Mouse (Mus musculus) limb, embryonic 15.5 days (tissue): Measurements from ENCODE around the gene Dglucy. TPM values are rescaled to one million over a fixed set of nuclear protein-coding genes. Genes with fewer than 3 reads are reported as not detected.

Source experiments
- ATAC-seq: fragments of 200-750 bp; cut with Nextera tagmentation; 2 replicates; pipeline ENCODE4 v1.8.0; 2017; ENCODE audit warnings: low read depth, moderate TSS enrichment; ENCODE audit not compliant: insufficient number of reproducible peaks, low FRiP score, low TSS enrichment
- H3K27ac ChIP-seq: fragments of 300-500 bp; sonication (generic); 2 replicates; pipeline ENCODE4 v1.5.1; 2015; ENCODE audit warnings: moderate library complexity, mild to moderate bottlenecking, inconsistent platforms
- H3K27me3 ChIP-seq: fragments of 300-500 bp; sonication (generic); 2 replicates; pipeline ENCODE4 v1.6.1; 2015; ENCODE audit warnings: inconsistent platforms
- H3K36me3 ChIP-seq: fragments of 300-500 bp; sonication (generic); 2 replicates; pipeline ENCODE4 v1.6.1; 2015; ENCODE audit warnings: inconsistent platforms
- H3K4me1 ChIP-seq: fragments of 300-500 bp; sonication (generic); 2 replicates; pipeline ENCODE4 v1.6.1; 2015; ENCODE audit warnings: inconsistent platforms
- H3K4me2 ChIP-seq: fragments of 300-500 bp; sonication (generic); 2 replicates; pipeline ENCODE4 v1.6.1; 2015; ENCODE audit warnings: mild to moderate bottlenecking, inconsistent platforms
- H3K4me3 ChIP-seq: fragments of 300-500 bp; sonication (generic); 2 replicates; pipeline ENCODE4 v1.5.1; 2015; ENCODE audit warnings: mild to moderate bottlenecking, inconsistent platforms
- H3K9ac ChIP-seq: fragments of 300-500 bp; sonication (generic); 2 replicates; pipeline ENCODE4 v1.6.1; 2015; ENCODE audit warnings: inconsistent platforms
- H3K9me3 ChIP-seq: fragments of 300-500 bp; sonication (generic); 2 replicates; pipeline ENCODE4 v1.6.1; 2016; ENCODE audit warnings: inconsistent platforms
- WGBS: fragments of 180-500 bp; shearing (Covaris S2); methylation state at CpG from one replicate; pipeline ENCODE4 v1.1.7; 2015; 5-methylcytosine and 5-hydroxymethylcytosine counted together
- polyA plus RNA-seq: library from polyadenylated mRNA; unstranded; fragments of >200 nt; fragmentation: Nextera tagmentation; extraction: Ambion mirVana; gene quantifications from 2 replicates; pipeline ENCODE4 v1.2.1, GENCODE M21; 2015

The Dglucy gene
- polyA plus RNA-seq, 1 experiment from 2014 or later, result 3.1 TPM

DNA sequence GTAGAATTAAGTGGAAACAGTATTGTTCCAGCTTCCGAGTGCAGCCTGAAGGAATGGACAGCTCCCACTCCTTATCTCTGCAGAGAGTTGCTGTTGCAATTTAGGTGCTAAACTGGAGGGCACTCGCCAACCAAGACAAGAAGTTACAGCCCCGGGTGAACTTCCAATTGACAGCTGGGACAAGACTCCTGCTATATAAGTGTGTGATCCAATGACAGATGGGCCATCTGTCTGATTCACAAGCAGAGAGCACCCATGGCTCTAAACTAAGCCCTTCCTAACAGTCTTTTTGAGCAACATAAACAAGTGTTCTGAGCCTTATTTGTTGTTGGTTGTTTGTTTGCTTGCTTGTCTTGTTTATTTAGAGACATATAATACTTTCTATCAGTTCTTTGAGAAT lies 117.8 kb downstream of the Dglucy start:
- peaks cover 44% of the 10 kb centered on the region for H3K27me3 ChIP-seq
- no peaks in the 10 kb centered on the region for H3K9me3 ChIP-seq
- H3K36me3 ChIP-seq, result no peaks in the 10 kb centered on the region
- 13% methylated on average over 3 of the region's 3 CpGs for whole genome bisulfite sequencing
- ATAC-seq, result no peak
- H3K9ac ChIP-seq, result no peak overlapping the region
- H3K4me3 ChIP-seq, result no peak overlapping the region
- H3K4me2 ChIP-seq, result no peak overlapping the region
- H3K4me1 ChIP-seq, result peaks cover 20% of the 10 kb centered on the region
- H3K27ac ChIP-seq, result no peak overlapping the region

DNA sequence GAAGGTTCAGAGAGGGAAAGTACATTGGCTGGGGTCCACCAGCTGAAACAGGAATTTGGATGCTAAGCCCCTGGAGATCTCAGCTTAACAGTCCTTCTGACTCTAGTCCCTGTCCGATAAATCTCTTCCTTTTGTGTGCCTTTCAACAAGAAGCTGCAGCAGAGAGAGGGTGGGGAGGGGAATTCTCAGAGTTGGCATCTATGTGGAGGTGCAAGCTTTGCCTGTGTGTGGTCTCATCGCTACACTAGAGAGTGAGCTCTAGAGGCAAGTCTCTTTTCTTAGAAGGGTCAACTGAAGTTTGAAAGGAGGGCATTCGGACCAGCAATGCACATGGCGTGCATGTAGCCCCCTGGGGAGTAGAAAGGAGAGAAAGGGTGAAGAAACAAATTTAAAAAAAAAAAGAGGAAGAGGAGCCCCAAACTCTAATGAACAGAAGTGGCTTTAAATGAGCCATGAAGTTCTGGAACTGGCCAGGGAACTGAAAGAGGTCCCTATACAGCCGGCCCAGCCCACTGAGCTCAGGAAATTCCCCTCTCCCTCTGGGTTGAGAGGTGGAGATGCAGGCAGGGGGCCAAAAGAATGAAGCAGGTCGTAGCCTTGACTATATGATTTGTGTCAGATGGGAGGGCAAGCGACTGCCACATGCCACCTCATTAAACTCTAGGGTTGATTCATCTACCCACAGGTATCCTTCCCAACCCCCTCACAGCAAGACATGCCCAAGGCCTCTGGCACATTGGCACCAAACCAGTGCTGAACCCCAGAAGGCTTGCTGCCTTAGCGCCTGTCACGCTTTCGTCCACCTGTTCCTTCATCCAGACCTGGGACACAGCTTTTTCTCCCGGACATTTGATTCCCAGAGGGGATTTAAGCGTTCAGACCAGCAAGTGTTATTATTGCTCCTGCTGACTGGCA lies 119.1 kb downstream of the Dglucy start:
- Histone ChIP-seq H3K9ac (no peak overlapping the region), H3K4me2 (peak overlapping the region; percentile 59), H3K27ac (no peak overlapping the region), H3K27me3 (peaks cover 45% of the 10 kb centered on the region), H3K9me3 (no peaks in the 10 kb centered on the region), H3K4me3 (no peak overlapping the region), H3K4me1 (peaks cover 20% of the 10 kb centered on the region), H3K36me3 (no peaks in the 10 kb centered on the region)
- 20% methylated on average over 12 of the region's 12 CpGs for WGBS
- ATAC-seq, result no peak

DNA sequence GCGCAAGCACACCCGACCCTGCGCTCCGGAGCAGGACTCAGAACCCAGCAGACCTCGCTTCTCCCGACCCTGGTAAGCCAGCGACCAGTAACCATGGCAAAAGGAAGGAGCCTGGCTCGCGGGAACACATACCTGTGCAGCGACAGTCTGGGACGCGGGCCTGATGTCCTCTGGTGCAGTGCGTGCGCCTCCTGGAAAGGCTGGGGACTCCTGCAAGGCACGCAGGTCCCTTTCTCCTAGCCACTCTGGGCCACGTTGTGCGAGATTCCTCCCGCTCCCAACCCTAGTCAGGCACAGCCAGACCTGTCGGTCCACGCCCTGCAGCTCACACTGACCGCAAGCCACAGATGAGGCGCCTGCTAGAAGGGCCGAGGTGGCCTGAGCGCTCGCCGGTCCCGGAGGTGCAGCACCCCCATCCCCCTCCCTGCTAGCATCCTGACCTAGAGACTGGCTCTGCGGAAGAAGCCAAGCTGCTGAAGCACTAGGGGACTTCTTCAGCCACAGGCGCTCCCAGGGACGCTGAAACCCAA lies 120.3 kb downstream of the Dglucy start:
- no peak for ATAC-seq

DNA sequence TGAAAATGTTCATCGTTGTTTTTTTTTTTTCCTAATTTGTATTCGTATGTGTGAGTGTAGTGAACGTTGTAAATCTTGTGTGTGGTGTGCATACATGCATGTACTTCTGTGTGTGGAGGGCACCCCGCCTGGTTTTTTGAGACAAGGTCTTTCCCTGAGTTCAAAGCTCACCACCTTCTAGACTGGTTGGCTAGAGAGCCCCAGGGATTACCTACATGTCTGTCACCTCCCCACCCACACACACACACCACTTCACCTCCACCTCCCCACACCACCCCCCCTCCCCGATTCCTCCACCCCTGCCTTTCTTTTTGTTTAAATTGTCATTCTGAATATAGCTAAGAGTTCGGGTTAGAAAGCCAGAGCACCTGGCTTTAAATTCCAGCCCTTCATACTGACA lies 122.0 kb downstream of the Dglucy start:
- Histone ChIP-seq H3K9me3 (no peaks in the 10 kb centered on the region), H3K4me2 (no peak overlapping the region), H3K4me3 (no peak overlapping the region), H3K27me3 (peaks cover 45% of the 10 kb centered on the region), H3K36me3 (no peaks in the 10 kb centered on the region), H3K4me1 (peaks cover 20% of the 10 kb centered on the region), H3K27ac (no peak overlapping the region), H3K9ac (no peak overlapping the region)
- 77% methylated on average over 6 of the region's 6 CpGs for WGBS
- ATAC-seq, result no peak

More for the DNA sequence above, 120.3 kb downstream of the Dglucy start:
- Histone ChIP-seq H3K9ac (no peak overlapping the region), H3K4me1 (peaks cover 20% of the 10 kb centered on the region), H3K9me3 (no peaks in the 10 kb centered on the region), H3K27ac (no peak overlapping the region), H3K4me3 (peak overlapping the region; percentile 37), H3K36me3 (no peaks in the 10 kb centered on the region), H3K4me2 (peak overlapping the region; percentile 59), H3K27me3 (peaks cover 45% of the 10 kb centered on the region)
- WGBS, result under 1% methylated on average over 29 of the region's 30 CpGs

DNA sequence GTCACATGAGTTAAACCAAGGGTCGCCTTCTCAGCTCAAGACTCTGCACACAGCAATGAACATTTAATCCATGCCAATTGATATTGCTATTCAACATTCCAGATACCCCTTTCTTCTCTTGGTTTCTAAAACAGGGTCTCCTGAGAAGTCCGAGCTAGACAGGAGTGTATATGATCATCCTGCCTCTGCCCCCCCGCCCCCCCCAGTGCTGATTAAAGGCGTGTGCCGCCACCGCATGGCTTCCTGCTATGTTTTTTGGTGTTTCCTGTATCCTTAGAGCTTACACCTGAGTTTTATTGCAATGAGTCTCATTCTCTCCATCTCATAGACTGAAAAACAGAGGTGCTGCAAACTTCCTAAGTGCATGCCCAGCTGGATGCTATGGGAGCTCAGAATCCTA lies 122.5 kb downstream of the Dglucy start:
- H3K9me3 ChIP-seq, result no peaks in the 10 kb centered on the region
- WGBS, result 62% methylated on average over 6 of the region's 6 CpGs
- H3K4me3 ChIP-seq, result no peak overlapping the region
- no peaks in the 10 kb centered on the region for H3K36me3 ChIP-seq
- ATAC-seq, result no peak
- peaks cover 47% of the 10 kb centered on the region for H3K27me3 ChIP-seq
- H3K27ac ChIP-seq, result no peak overlapping the region
- H3K4me1 ChIP-seq, result peaks cover 20% of the 10 kb centered on the region
- H3K4me2 ChIP-seq, result no peak overlapping the region
- no peak overlapping the region for H3K9ac ChIP-seq

DNA sequence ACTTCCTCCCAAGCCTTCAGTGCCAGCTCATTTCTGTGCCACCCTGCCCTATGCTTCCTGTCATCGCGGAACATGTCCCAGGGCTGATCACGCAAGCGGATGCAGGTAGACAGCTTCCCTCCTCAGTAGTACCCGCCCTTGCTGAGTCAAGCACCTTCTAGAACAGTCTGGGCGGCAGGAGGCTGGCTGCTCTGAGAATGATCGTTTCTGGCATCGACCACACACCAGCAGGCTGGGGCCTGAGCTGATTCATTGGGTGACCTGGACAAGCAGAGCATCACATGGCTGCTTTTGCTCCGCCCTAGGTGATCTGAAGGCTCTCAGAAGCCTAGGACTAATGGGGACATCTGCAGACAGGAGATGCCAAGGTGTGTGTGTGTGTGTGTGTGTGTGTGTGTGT lies 124.9 kb downstream of the Dglucy start:
- no peak overlapping the region for H3K27ac ChIP-seq
- no peak overlapping the region for H3K9ac ChIP-seq
- WGBS, result 82% methylated on average over 9 of the region's 9 CpGs
- peaks cover 18% of the 10 kb centered on the region for H3K4me1 ChIP-seq
- no peak overlapping the region for H3K4me2 ChIP-seq
- no peak for ATAC-seq
- no peak overlapping the region for H3K4me3 ChIP-seq
- no peaks in the 10 kb centered on the region for H3K9me3 ChIP-seq
- no peaks in the 10 kb centered on the region for H3K36me3 ChIP-seq
- H3K27me3 ChIP-seq, result peaks cover 44% of the 10 kb centered on the region

DNA sequence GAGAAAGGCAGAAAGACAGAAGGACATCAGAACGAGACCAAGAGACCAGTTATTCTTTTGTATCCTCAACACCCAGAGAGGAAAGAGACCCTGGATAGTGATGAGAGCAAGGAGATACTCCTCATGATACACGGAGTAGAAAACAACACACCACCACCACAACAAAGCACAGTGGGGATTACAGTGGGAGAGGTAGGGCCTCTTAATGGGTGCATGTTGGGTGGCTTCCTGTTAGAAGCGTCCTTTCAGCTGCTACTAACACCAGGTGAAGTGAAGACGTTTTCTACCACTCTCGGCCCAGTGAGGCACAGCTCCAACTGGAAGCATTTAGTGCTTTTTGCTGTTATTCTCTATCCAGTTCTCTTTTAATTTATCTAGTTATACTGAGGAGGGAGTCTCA lies 128.0 kb downstream of the Dglucy start:
- Histone ChIP-seq H3K36me3 (no peaks in the 10 kb centered on the region), H3K27me3 (peaks cover 24% of the 10 kb centered on the region), H3K9ac (no peak overlapping the region), H3K4me3 (no peak overlapping the region), H3K4me2 (no peak overlapping the region), H3K9me3 (no peaks in the 10 kb centered on the region), H3K4me1 (peaks cover 21% of the 10 kb centered on the region), H3K27ac (no peak overlapping the region)
- no peak for ATAC-seq
- 78% methylated on average over 5 of the region's 5 CpGs for WGBS

DNA sequence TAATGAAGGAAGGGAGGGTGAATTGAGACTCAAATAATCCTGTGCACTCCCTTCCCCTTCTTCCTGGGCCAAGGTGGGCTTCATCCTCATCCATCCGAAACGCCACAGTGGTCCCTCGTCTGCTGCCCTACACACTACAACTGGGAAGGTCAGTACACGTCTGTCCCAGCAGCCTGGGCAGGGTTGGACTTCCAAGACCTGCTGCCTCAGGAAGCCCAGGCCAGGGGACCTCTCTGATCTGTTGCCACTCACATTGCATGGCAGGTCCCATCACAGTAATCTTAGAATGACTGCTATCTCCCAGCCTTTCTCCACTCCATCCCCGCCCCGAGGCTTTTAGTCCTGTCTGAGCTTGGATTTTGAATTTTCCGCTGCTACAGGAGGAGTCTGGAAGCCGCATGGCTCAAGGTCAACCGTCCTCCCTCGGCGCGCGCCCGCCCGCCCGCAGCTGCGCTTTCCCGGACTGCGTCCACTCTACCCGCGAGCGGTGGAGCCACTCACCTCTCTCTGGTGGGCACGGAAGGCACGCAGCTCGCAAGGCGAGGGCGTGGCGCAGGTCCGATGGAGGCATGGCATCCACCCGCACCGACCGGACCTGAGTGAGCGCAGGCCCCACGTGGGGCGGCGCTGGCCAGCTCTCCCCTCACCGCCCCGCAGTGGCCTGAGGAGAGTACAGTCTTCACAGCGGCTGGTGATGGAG lies 128.9 kb downstream of the Dglucy start, which contains the start of gene Gpr68:
TSS of gene Gpr68 (minus strand) at position 601 of the 700 bp plus-strand sequence.
- H3K27ac ChIP-seq, result no peak within 1 kb of the TSS
- no peak for ATAC-seq
- WGBS, result 5% methylated on average over 39 of the region's 39 CpGs

DNA sequence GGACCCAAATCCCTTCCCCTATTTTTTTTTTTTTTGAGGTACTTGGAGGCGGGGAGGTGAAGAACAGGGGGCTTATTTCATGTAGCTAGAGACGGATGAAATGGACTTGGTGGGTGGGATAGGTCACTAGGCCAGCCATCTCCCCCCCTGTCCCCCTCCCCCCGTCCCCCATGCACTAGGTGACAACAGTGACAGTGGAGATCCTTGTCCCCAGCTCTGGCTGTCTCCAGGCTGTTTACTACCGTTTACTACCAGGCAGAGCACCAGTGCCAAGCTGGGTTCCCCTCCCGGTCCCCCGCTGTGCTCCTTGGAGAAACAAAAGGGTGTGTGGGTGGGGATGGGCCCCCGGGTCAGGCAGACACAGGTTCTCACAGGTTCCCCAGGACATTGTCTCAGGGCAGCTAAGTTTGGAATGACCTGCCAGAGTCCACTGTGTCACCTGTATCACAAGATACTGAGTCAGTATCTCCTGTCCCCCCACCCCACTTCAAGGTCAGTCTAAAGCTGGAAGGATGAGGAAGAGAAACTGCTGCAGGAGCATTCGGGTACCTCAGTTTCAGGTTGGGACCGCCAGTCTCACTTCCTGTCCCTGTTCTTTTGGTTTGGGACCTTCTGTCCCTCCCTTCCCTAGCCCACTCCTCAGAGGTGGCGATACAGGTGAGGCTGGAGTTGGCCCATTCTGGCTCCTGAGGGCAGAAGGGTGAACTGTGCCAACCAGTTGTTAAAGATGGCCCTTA lies 129.6 kb downstream of the Dglucy start:
- Histone ChIP-seq H3K4me2 (peak overlapping the region; percentile 80), H3K9me3 (no peaks in the 10 kb centered on the region), H3K9ac (0 out of 2 replicates have a peak overlapping the region, but pooled peaks have one; percentile 27), H3K27me3 (peaks cover 24% of the 10 kb centered on the region), H3K4me1 (peaks cover 26% of the 10 kb centered on the region), H3K36me3 (no peaks in the 10 kb centered on the region), H3K4me3 (peak overlapping the region; percentile 39), H3K27ac (no peak overlapping the region)
- no peak for ATAC-seq
- 36% methylated on average over 9 of the region's 10 CpGs for whole genome bisulfite sequencing

More for the DNA sequence above, 128.9 kb downstream of the Dglucy start, which contains the start of gene Gpr68:
- Histone ChIP-seq H3K9me3 (no peaks in the 10 kb centered on the region), H3K36me3 (no peaks in the 10 kb centered on the region), H3K27me3 (peaks cover 24% of the 10 kb centered on the region), H3K9ac (peak within 1 kb of the TSS; percentile 27; the same call in 1 of the 2 replicates), H3K4me1 (peaks cover 23% of the 10 kb centered on the region), H3K4me3 (peak within 1 kb of the TSS; percentile 39), H3K4me2 (peak within 1 kb of the TSS; percentile 80)

DNA sequence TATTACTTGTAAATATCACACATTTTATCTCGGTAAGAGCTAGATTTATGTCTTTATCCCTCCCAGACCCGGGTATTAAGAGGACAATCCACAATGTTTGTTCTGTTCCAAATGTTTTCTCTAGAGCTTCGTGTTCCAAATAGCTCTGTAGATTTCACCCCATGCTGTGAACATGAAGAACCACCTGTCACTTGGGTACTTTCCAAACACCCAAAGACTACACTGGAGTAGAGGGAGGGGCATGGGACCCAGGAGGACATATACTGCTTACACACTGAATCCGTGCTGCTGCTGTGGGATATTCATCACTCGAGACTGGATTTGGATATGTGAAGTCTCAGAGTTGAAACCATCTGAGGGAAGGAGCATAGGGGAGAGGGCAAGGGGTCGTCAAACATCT lies 130.9 kb downstream of the Dglucy start:
- Histone ChIP-seq H3K4me3 (no peak overlapping the region), H3K4me2 (no peak overlapping the region), H3K27ac (no peak overlapping the region), H3K4me1 (peaks cover 26% of the 10 kb centered on the region), H3K36me3 (no peaks in the 10 kb centered on the region), H3K9me3 (no peaks in the 10 kb centered on the region), H3K27me3 (peaks cover 24% of the 10 kb centered on the region), H3K9ac (no peak overlapping the region)
- 58% methylated on average over 6 of the region's 6 CpGs for WGBS
- ATAC-seq, result no peak

DNA sequence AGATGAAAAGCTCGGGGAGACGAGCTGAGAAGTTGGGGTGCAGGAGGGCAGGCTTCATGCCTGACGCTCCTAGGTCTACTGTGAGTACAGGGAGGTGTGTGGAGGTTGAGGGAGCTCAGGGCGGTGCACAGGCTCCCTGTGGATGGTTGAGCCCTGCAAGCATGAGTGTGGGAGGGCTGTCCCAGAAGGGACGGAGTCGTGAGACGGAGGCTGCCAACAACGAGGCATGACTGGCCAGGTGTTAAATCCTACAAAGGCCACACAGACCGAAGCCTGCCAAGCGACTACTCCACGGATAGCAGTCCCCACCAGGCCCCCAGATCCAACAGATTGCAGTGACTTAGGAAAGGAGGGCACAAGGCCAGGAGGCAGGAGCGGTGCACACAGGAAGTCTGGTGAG lies 131.9 kb downstream of the Dglucy start:
- H3K9ac ChIP-seq, result no peak overlapping the region
- no peak overlapping the region for H3K4me3 ChIP-seq
- H3K9me3 ChIP-seq, result no peaks in the 10 kb centered on the region
- peaks cover 26% of the 10 kb centered on the region for H3K4me1 ChIP-seq
- no peak overlapping the region for H3K4me2 ChIP-seq
- H3K27ac ChIP-seq, result no peak overlapping the region
- ATAC-seq, result no peak
- WGBS, result 55% methylated on average over 12 of the region's 12 CpGs
- no peaks in the 10 kb centered on the region for H3K36me3 ChIP-seq
- peaks cover 24% of the 10 kb centered on the region for H3K27me3 ChIP-seq
